Mouse (Mus musculus) limb, embryonic 13.5 days (tissue): ENCODE measurements around the gene Ddx25. TPM values are rescaled to one million over a fixed set of nuclear protein-coding genes. Genes with fewer than 3 reads are reported as not detected.
A peak's percentile ranks its signal among the peaks of the same experiment; 100 is the strongest.

Source experiments
- ATAC-seq: fragments of 200-750 bp; cut with Nextera tagmentation; 2 replicates; pipeline ENCODE4 v1.8.0; 2017; ENCODE audit warnings: low read depth, moderate number of reproducible peaks, moderate TSS enrichment; ENCODE audit not compliant: low FRiP score
- H3K27ac ChIP-seq: fragments of 300-500 bp; sonication (generic); 2 replicates; pipeline ENCODE4 v1.5.1; 2015; ENCODE audit warnings: inconsistent platforms, mild to moderate bottlenecking, moderate library complexity
- H3K27me3 ChIP-seq: fragments of 300-500 bp; sonication (generic); 2 replicates; pipeline ENCODE4 v1.6.1; 2015; ENCODE audit warnings: mild to moderate bottlenecking, inconsistent platforms
- H3K36me3 ChIP-seq: fragments of 300-500 bp; sonication (generic); 2 replicates; pipeline ENCODE4 v1.6.1; 2015; ENCODE audit warnings: inconsistent platforms, mild to moderate bottlenecking, moderate library complexity
- H3K4me1 ChIP-seq: fragments of 300-500 bp; sonication (generic); 2 replicates; pipeline ENCODE4 v1.6.1; 2015; ENCODE audit warnings: inconsistent platforms
- H3K4me2 ChIP-seq: fragments of 300-500 bp; sonication (generic); replicated peaks from 2 replicates; pipeline ENCODE4 v1.6.1; 2015; ENCODE audit warnings: inconsistent platforms, mild to moderate bottlenecking, moderate library complexity
- H3K4me3 ChIP-seq: fragments of 300-500 bp; sonication (generic); 2 replicates; pipeline ENCODE4 v1.5.1; 2015; ENCODE audit warnings: moderate library complexity, mild to moderate bottlenecking, inconsistent platforms
- H3K9ac ChIP-seq: fragments of 300-500 bp; sonication (generic); 2 replicates; pipeline ENCODE4 v1.6.1; 2015; ENCODE audit warnings: mild to moderate bottlenecking, inconsistent platforms
- H3K9me3 ChIP-seq: fragments of 300-500 bp; sonication (generic); 2 replicates; pipeline ENCODE4 v1.6.1; 2016; ENCODE audit warnings: inconsistent platforms
- WGBS: fragments of 180-500 bp; shearing (Covaris S2); methylation state at CpG from one replicate; pipeline ENCODE4 v1.1.7; 2015; 5-methylcytosine and 5-hydroxymethylcytosine counted together
- polyA plus RNA-seq: library from polyadenylated mRNA; unstranded; fragments of >200 nt; fragmentation: Nextera tagmentation; extraction: Ambion mirVana; gene quantifications from 2 replicates; pipeline ENCODE4 v1.2.1, GENCODE M21; 2015

Ddx25 gene
- polyA plus RNA-seq, 1 experiment from 2014 or later, result 4.5 TPM

- no peaks in the 10 kb centered on the region for H3K36me3 ChIP-seq
- H3K4me1 ChIP-seq, result peaks cover 49% of the 10 kb centered on the region
- WGBS, result 75% methylated on average over 4 of the region's 4 CpGs
- no peak overlapping the region for H3K4me3 ChIP-seq
- no peaks in the 10 kb centered on the region for H3K27me3 ChIP-seq
- no peak overlapping the region for H3K4me2 ChIP-seq
- no peak overlapping the region for H3K9ac ChIP-seq
- no peak for ATAC-seq
- no peaks in the 10 kb centered on the region for H3K9me3 ChIP-seq
- H3K27ac ChIP-seq, result no peak overlapping the region
Measured at GRCm38 (mm10) chr9:35535876-35536275, 22.5 kb downstream of the Ddx25 start.

GRCm38 (mm10) chr9:35535110-35535509 lies 23.2 kb downstream of the Ddx25 start:
- Histone ChIP-seq H3K4me1 (peaks cover 57% of the 10 kb centered on the region), H3K36me3 (no peaks in the 10 kb centered on the region), H3K9ac (no peak overlapping the region), H3K4me2 (no peak overlapping the region), H3K9me3 (no peaks in the 10 kb centered on the region), H3K27me3 (no peaks in the 10 kb centered on the region), H3K27ac (peak overlapping the region; percentile 61), H3K4me3 (no peak overlapping the region)
- 9% methylated on average over 2 of the region's 2 CpGs for WGBS
- peak; percentile 81 for ATAC-seq

GRCm38 (mm10) chr9:35533266-35533665 lies 25.1 kb downstream of the Ddx25 start:
- Histone ChIP-seq H3K4me3 (no peak overlapping the region), H3K27me3 (no peaks in the 10 kb centered on the region), H3K9ac (no peak overlapping the region), H3K36me3 (no peaks in the 10 kb centered on the region), H3K27ac (peak overlapping the region; percentile 63; the same call in 1 of the 2 replicates), H3K4me2 (no peak overlapping the region), H3K4me1 (peaks cover 70% of the 10 kb centered on the region), H3K9me3 (no peaks in the 10 kb centered on the region)
- ATAC-seq, result peak; percentile 25; the same call in 1 of the 2 replicates
- WGBS, result 16% methylated on average over 9 of the region's 9 CpGs

GRCm38 (mm10) chr9:35529796-35530195 lies 28.5 kb downstream of the Ddx25 start:
- WGBS, result 6% methylated on average over 1 of the region's 1 CpGs
- no peaks in the 10 kb centered on the region for H3K36me3 ChIP-seq
- no peak overlapping the region for H3K9ac ChIP-seq
- H3K4me1 ChIP-seq, result peaks cover 62% of the 10 kb centered on the region
- H3K27me3 ChIP-seq, result no peaks in the 10 kb centered on the region
- H3K4me2 ChIP-seq, result peak overlapping the region; percentile 38
- H3K4me3 ChIP-seq, result no peak overlapping the region
- peak overlapping the region; percentile 78 for H3K27ac ChIP-seq
- H3K9me3 ChIP-seq, result no peaks in the 10 kb centered on the region
- ATAC-seq, result peak; percentile 65

- Histone ChIP-seq H3K9ac (no peak overlapping the region), H3K27ac (peak overlapping the region; percentile 69; the same call in 1 of the 2 replicates)
- no peak for ATAC-seq
Measured at GRCm38 (mm10) chr9:35529141-35529540, 29.2 kb downstream of the Ddx25 start.

GRCm38 (mm10) chr9:35523941-35524411 lies 34.4 kb downstream of the Ddx25 start:
- ATAC-seq, result peak; percentile 84
- WGBS, result 14% methylated on average over 7 of the region's 7 CpGs

More at GRCm38 (mm10) chr9:35529141-35529540, 29.2 kb downstream of the Ddx25 start:
- no peak overlapping the region for H3K4me3 ChIP-seq
- H3K36me3 ChIP-seq, result no peaks in the 10 kb centered on the region
- H3K4me2 ChIP-seq, result no peak overlapping the region
- H3K4me1 ChIP-seq, result peaks cover 64% of the 10 kb centered on the region
- no peaks in the 10 kb centered on the region for H3K27me3 ChIP-seq
- H3K9me3 ChIP-seq, result no peaks in the 10 kb centered on the region
- 17% methylated on average over 3 of the region's 3 CpGs for WGBS

GRCm38 (mm10) chr9:35523541-35523940 lies 34.8 kb downstream of the Ddx25 start:
- peak overlapping the region; percentile 92 for H3K27ac ChIP-seq
- no peaks in the 10 kb centered on the region for H3K9me3 ChIP-seq
- no peak overlapping the region for H3K9ac ChIP-seq
- no peak overlapping the region for H3K4me3 ChIP-seq
- H3K4me1 ChIP-seq, result peaks cover 45% of the 10 kb centered on the region
- H3K4me2 ChIP-seq, result peak overlapping the region; percentile 51
- 12% methylated on average over 5 of the region's 5 CpGs for WGBS
- ATAC-seq, result peak; percentile 91
- H3K27me3 ChIP-seq, result no peaks in the 10 kb centered on the region
- H3K36me3 ChIP-seq, result no peaks in the 10 kb centered on the region

More at GRCm38 (mm10) chr9:35523941-35524411, 34.4 kb downstream of the Ddx25 start:
- H3K4me1 ChIP-seq, result peaks cover 50% of the 10 kb centered on the region
- H3K27ac ChIP-seq, result peak overlapping the region; percentile 92
- H3K9ac ChIP-seq, result no peak overlapping the region
- H3K9me3 ChIP-seq, result no peaks in the 10 kb centered on the region
- H3K36me3 ChIP-seq, result no peaks in the 10 kb centered on the region
- 0 out of 2 replicates have a peak overlapping the region, but pooled peaks have one; percentile 7 for H3K4me3 ChIP-seq
- H3K27me3 ChIP-seq, result no peaks in the 10 kb centered on the region
- H3K4me2 ChIP-seq, result peak overlapping the region; percentile 51

- Histone ChIP-seq H3K27ac (peak overlapping the region; percentile 92), H3K27me3 (no peaks in the 10 kb centered on the region), H3K4me1 (peaks cover 41% of the 10 kb centered on the region), H3K4me3 (no peak overlapping the region), H3K36me3 (no peaks in the 10 kb centered on the region), H3K9ac (no peak overlapping the region), H3K9me3 (no peaks in the 10 kb centered on the region), H3K4me2 (no peak overlapping the region)
- 0 out of 2 replicates have a peak, but pooled peaks have one; percentile 3 for ATAC-seq
- WGBS, result 53% methylated on average over 1 of the region's 1 CpGs
Measured at GRCm38 (mm10) chr9:35522821-35523515, 35.4 kb downstream of the Ddx25 start.

GRCm38 (mm10) chr9:35522241-35522640 lies 36.1 kb downstream of the Ddx25 start:
- H3K4me3 ChIP-seq, result no peak overlapping the region
- ATAC-seq, result no peak
- no peaks in the 10 kb centered on the region for H3K9me3 ChIP-seq
- H3K4me1 ChIP-seq, result peaks cover 39% of the 10 kb centered on the region
- H3K4me2 ChIP-seq, result no peak overlapping the region
- H3K27ac ChIP-seq, result peak overlapping the region; percentile 92
- H3K36me3 ChIP-seq, result no peaks in the 10 kb centered on the region
- H3K9ac ChIP-seq, result no peak overlapping the region
- WGBS, result 55% methylated on average over 2 of the region's 2 CpGs
- H3K27me3 ChIP-seq, result no peaks in the 10 kb centered on the region

GRCm38 (mm10) chr9:35520631-35521348 lies 37.5 kb downstream of the Ddx25 start:
- Histone ChIP-seq H3K9ac (no peak overlapping the region), H3K4me1 (peaks cover 39% of the 10 kb centered on the region), H3K36me3 (no peaks in the 10 kb centered on the region), H3K27ac (no peak overlapping the region; the same call in 1 of the 2 replicates), H3K9me3 (no peaks in the 10 kb centered on the region), H3K4me2 (no peak overlapping the region), H3K4me3 (no peak overlapping the region), H3K27me3 (no peaks in the 10 kb centered on the region)
- WGBS, result 65% methylated on average over 6 of the region's 6 CpGs
- no peak for ATAC-seq

- Histone ChIP-seq H3K9me3 (no peaks in the 10 kb centered on the region), H3K36me3 (no peaks in the 10 kb centered on the region), H3K27ac (no peak within 1 kb of the TSS), H3K9ac (no peak within 1 kb of the TSS), H3K4me3 (no peak within 1 kb of the TSS), H3K27me3 (no peaks in the 10 kb centered on the region), H3K4me1 (peaks cover 28% of the 10 kb centered on the region), H3K4me2 (no peak within 1 kb of the TSS)
- no peak for ATAC-seq
- WGBS, result 76% methylated on average over 3 of the region's 3 CpGs
Measured at GRCm38 (mm10) chr9:35518169-35518568, 40.2 kb downstream of the Ddx25 start, which contains the start of gene Gm1113. TSS of gene Gm1113 (minus strand) at chr9:35518269.

GRCm38 (mm10) chr9:35516711-35517110 lies 41.6 kb downstream of the Ddx25 start:
- no peaks in the 10 kb centered on the region for H3K27me3 ChIP-seq
- no peaks in the 10 kb centered on the region for H3K9me3 ChIP-seq
- H3K36me3 ChIP-seq, result no peaks in the 10 kb centered on the region
- no peak overlapping the region for H3K27ac ChIP-seq
- peaks cover 24% of the 10 kb centered on the region for H3K4me1 ChIP-seq
- H3K9ac ChIP-seq, result no peak overlapping the region
- no peak for ATAC-seq
- no peak overlapping the region for H3K4me3 ChIP-seq
- WGBS, result 92% methylated on average over 16 of the region's 16 CpGs
- H3K4me2 ChIP-seq, result no peak overlapping the region
